In genomic region chr1:188558911-188559310, GRCm38 (mm10) we compare ENCODE assay signal across 20 mouse cellular contexts.
DNase-seq lines count a peak whose midpoint lies in the region; ATAC-seq lines count a peak whose summit lies in the region.
"Had no signal": no experiment of that assay in that cellular context is flagged by ENCODE, and none has a peak within 500 bp of the region (broad histone marks: within the 10 kb centered on the region; RNA-seq: fewer than 3 reads in every experiment).

No protein-coding gene starts in this region.

- intact Hi-C loops in heart, postnatal 10 days (cut with DNase I): no loop called here

- no peak overlapping the region for H3K9ac ChIP-seq in midbrain, embryonic 14.5 days (replicated peaks; ENCODE audit: low read length)
- H3K9ac ChIP-seq in midbrain, embryonic 15.5 days: no peak overlapping the region
- no peak overlapping the region for H3K9ac ChIP-seq in neural tube, embryonic 15.5 days (replicated peaks)
- H3K9ac ChIP-seq: embryonic facial prominence, embryonic 12.5 days; forebrain, postnatal 0 days; hindbrain, embryonic 14.5 days had no signal

- no peak overlapping the region for H3K27ac ChIP-seq in midbrain, embryonic 14.5 days (replicated peaks; ENCODE audit: low read depth, low read length)
- no peak overlapping the region for H3K27ac ChIP-seq in midbrain, embryonic 15.5 days
- H3K27ac ChIP-seq in neural tube, embryonic 15.5 days (replicated peaks): no peak overlapping the region
- H3K27ac ChIP-seq: embryonic facial prominence, embryonic 12.5 days; heart, embryonic 10.5 days; hindbrain, embryonic 14.5 days had no signal

- H3K27me3 ChIP-seq in midbrain, embryonic 14.5 days (ENCODE audit: control insufficient read depth, insufficient read depth, low read length): no peaks in the 10 kb centered on the region
- no peaks in the 10 kb centered on the region for H3K27me3 ChIP-seq in midbrain, embryonic 15.5 days (replicated peaks)
- H3K27me3 ChIP-seq in neural tube, embryonic 15.5 days (replicated peaks): no peaks in the 10 kb centered on the region
- H3K27me3 ChIP-seq: CH12.LX; embryonic facial prominence, embryonic 12.5 days had no signal

- 22% methylated on average over 2 of the region's 2 CpGs for WGBS in midbrain, embryonic 14.5 days
- 28% methylated on average over 2 of the region's 2 CpGs for WGBS in midbrain, embryonic 15.5 days
- WGBS in neural tube, embryonic 15.5 days: 24% methylated on average over 2 of the region's 2 CpGs

- no peaks in the 10 kb centered on the region for H3K9me3 ChIP-seq in midbrain, embryonic 14.5 days (ENCODE audit: control insufficient read depth, low read length)
- no peaks in the 10 kb centered on the region for H3K9me3 ChIP-seq in midbrain, embryonic 15.5 days
- no peaks in the 10 kb centered on the region for H3K9me3 ChIP-seq in neural tube, embryonic 15.5 days (replicated peaks)
- H3K9me3 ChIP-seq: embryonic facial prominence, embryonic 12.5 days; heart, embryonic 10.5 days had no signal

- no peak for ATAC-seq in midbrain, embryonic 14.5 days (ENCODE audit: low FRiP score, low TSS enrichment)
- ATAC-seq in midbrain, embryonic 15.5 days (replicated peaks): no peak
- ATAC-seq in megakaryocyte progenitor cell, adult 5-6 weeks (replicated peaks; ENCODE audit: poor library complexity): peak; percentile 60
- ATAC-seq in neural tube, embryonic 15.5 days (ENCODE audit: low FRiP score): no peak
- ATAC-seq: forebrain, postnatal 0 days; intestine, embryonic 16.5 days had no signal

- H3K4me3 ChIP-seq in midbrain, embryonic 14.5 days (replicated peaks; ENCODE audit: low read depth, low read length): no peak overlapping the region
- H3K4me3 ChIP-seq in midbrain, embryonic 15.5 days: no peak overlapping the region
- no peak overlapping the region for H3K4me3 ChIP-seq in neural tube, embryonic 15.5 days (replicated peaks)
- H3K4me3 ChIP-seq: embryonic facial prominence, embryonic 12.5 days; heart, embryonic 10.5 days had no signal

- H3K4me1 ChIP-seq in midbrain, embryonic 14.5 days (ENCODE audit: control insufficient read depth, insufficient read depth, low read length): no peaks in the 10 kb centered on the region
- no peaks in the 10 kb centered on the region for H3K4me1 ChIP-seq in midbrain, embryonic 15.5 days
- H3K4me1 ChIP-seq in neural tube, embryonic 15.5 days: no peaks in the 10 kb centered on the region
- H3K4me1 ChIP-seq: embryonic facial prominence, embryonic 12.5 days had no signal

- no peaks in the 10 kb centered on the region for H3K36me3 ChIP-seq in midbrain, embryonic 14.5 days (ENCODE audit: control insufficient read depth, insufficient read depth, low read length)
- no peaks in the 10 kb centered on the region for H3K36me3 ChIP-seq in midbrain, embryonic 15.5 days (replicated peaks)
- no peaks in the 10 kb centered on the region for H3K36me3 ChIP-seq in neural tube, embryonic 15.5 days
- H3K36me3 ChIP-seq: embryonic facial prominence, embryonic 12.5 days; heart, embryonic 10.5 days had no signal

- DNase-seq in heart, adult 11 months: peak; percentile 68
- DNase-seq in heart, postnatal 10 days: no peak
- peak; percentile 13 for DNase-seq in midbrain, embryonic 14.5 days
- peak; percentile 18 for DNase-seq in MEL-GATA-1-ER (ENCODE audit: extremely low read depth, low read depth)
- DNase-seq: adrenal gland, adult 8-10 months; adrenal gland, postnatal 36 days; cerebellum, adult 11-12 months; cerebellum, adult 9-10 months; forebrain, postnatal 0 days; gastrocnemius, postnatal 14 days; heart, adult 18-20 months; heart, postnatal 14 days had no signal

- no peak overlapping the region for H3K4me2 ChIP-seq in midbrain, embryonic 14.5 days (ENCODE audit: low read length)
- no peak overlapping the region for H3K4me2 ChIP-seq in midbrain, embryonic 15.5 days
- no peak overlapping the region for H3K4me2 ChIP-seq in neural tube, embryonic 15.5 days
- H3K4me2 ChIP-seq: embryonic facial prominence, embryonic 12.5 days; hindbrain, embryonic 14.5 days had no signal

Comparison
In these comparisons a context has a peak if more than half of its experiments do, and no peak if none do; other contexts are left out.
1. DNase-seq: peak in heart, adult 11 months (single experiment), midbrain, embryonic 14.5 days (single experiment) and MEL-GATA-1-ER (single experiment); none in heart, postnatal 10 days (0 of 2).